Mouse (Mus musculus) granulocyte monocyte progenitor cell, adult 5-6 weeks (primary cell): ENCODE measurements around the gene Sergef. TPM values are rescaled to one million over a fixed set of nuclear protein-coding genes. Genes with fewer than 3 reads are reported as not detected.

Source experiments
- ATAC-seq: replicated peaks from 2 replicates; pipeline ENCODE4 v1.8.0; 2016; ENCODE audit warnings: mild to moderate bottlenecking, moderate TSS enrichment, inconsistent platforms; ENCODE audit not compliant: poor library complexity, severe bottlenecking
- total RNA-seq, 2 experiments: library from RNA; stranded (forward) in 1 of 2; stranded (reverse) in 1 of 2; fragments of 200-712, 200-1000 nt in 1 of 2; fragments of >200 nt in 1 of 2; fragmentation: Nextera tagmentation in 1 of 2; gene quantifications; 2 replicates each; pipeline ENCODE4 v1.2.3; 2014 to 2017

Gene Sergef
- total RNA-seq, 2 experiments from 2014 or later, result 11.2 to 12.4 TPM

GRCm38 (mm10) chr7:46417467-46417866 is 222.1 kb downstream of the Sergef start:
- ATAC-seq, result no peak

- no peak for ATAC-seq
Observed at GRCm38 (mm10) chr7:46415818-46416425, 223.7 kb downstream of the Sergef start.

- no peak for ATAC-seq
Observed at GRCm38 (mm10) chr7:46413959-46414725, 225.5 kb downstream of the Sergef start.

GRCm38 (mm10) chr7:46412823-46413222 is 226.8 kb downstream of the Sergef start:
- ATAC-seq, result no peak

- no peak for ATAC-seq
Observed at GRCm38 (mm10) chr7:46410727-46411126, 228.9 kb downstream of the Sergef start.

GRCm38 (mm10) chr7:46409204-46409789 is 230.3 kb downstream of the Sergef start:
- ATAC-seq, result no peak

GRCm38 (mm10) chr7:46408606-46409005 is 231.0 kb downstream of the Sergef start:
- ATAC-seq, result no peak

- no peak for ATAC-seq
Observed at GRCm38 (mm10) chr7:46404756-46405155, 234.9 kb downstream of the Sergef start.

GRCm38 (mm10) chr7:46403616-46404485 is 235.8 kb downstream of the Sergef start:
- ATAC-seq, result no peak

- ATAC-seq, result no peak
Observed at GRCm38 (mm10) chr7:46401371-46402180, 238.0 kb downstream of the Sergef start.

GRCm38 (mm10) chr7:46400346-46400745 is 239.3 kb downstream of the Sergef start:
- ATAC-seq, result no peak

GRCm38 (mm10) chr7:46399676-46400075 is 239.9 kb downstream of the Sergef start:
- no peak for ATAC-seq

GRCm38 (mm10) chr7:46398612-46399011 is 241.0 kb downstream of the Sergef start:
- no peak for ATAC-seq

GRCm38 (mm10) chr7:46397732-46398333 is 241.8 kb downstream of the Sergef start:
- ATAC-seq, result no peak

GRCm38 (mm10) chr7:46396928-46397731 is 242.5 kb downstream of the Sergef start:
- ATAC-seq, result no peak

- peak; percentile 73 for ATAC-seq
Observed at GRCm38 (mm10) chr7:46396231-46396927, 243.2 kb downstream of the Sergef start, which contains the start of gene Kcnc1. Gene Kcnc1, plus strand, starts transcription at chr7:46396497.

GRCm38 (mm10) chr7:46395571-46395970 is 244.0 kb downstream of the Sergef start:
- no peak for ATAC-seq

GRCm38 (mm10) chr7:46394933-46395332 is 244.7 kb downstream of the Sergef start:
- ATAC-seq, result no peak
